Mouse (Mus musculus): ENCODE data around the gene Tmem39b. TPM values are rescaled to one million over a fixed set of nuclear protein-coding genes. Genes with fewer than 3 reads are reported as not detected.
A peak's percentile ranks its signal among the peaks of the same experiment; 100 is the strongest.
"Not testable (repeated sequence)": the region's sequence is repeated elsewhere in the genome, so short reads cannot be mapped to it uniquely, and the experiment has no call there.

Tmem39b gene
- polyA plus RNA-seq, 1 experiment from 2014 or later: 28.7 TPM

GRCm38 (mm10) chr4:129706750-129707149, 10.1 kb upstream of the Tmem39b start:
- no peak overlapping the region for H3K27ac ChIP-seq (ENCODE audit: low read depth)
- no peaks in the 10 kb centered on the region for H3K9me3 ChIP-seq (ENCODE audit: low read depth, low read length)
- H3K4me3 ChIP-seq (ENCODE audit: low read depth, low read length): no peak overlapping the region
- TF ChIP-seq CTCF (IDR thresholded peaks at IDR 0.05; ENCODE audit: low read depth): no peak
- no peaks in the 10 kb centered on the region for H3K27me3 ChIP-seq (ENCODE audit: insufficient read depth, low read length)
- no peak for ATAC-seq (ENCODE audit: insufficient read depth)
- DNase-seq: no peak
- WGBS: 76% methylated on average over 3 of the region's 3 CpGs
- H3K9ac ChIP-seq: no peak overlapping the region
- H3K4me1 ChIP-seq (ENCODE audit: insufficient read depth): peaks cover 9% of the 10 kb centered on the region
- H3K4me2 ChIP-seq: no peak overlapping the region
- peaks cover 96% of the 10 kb centered on the region for H3K36me3 ChIP-seq (ENCODE audit: insufficient read depth)

GRCm38 (mm10) chr4:129702454-129702853, 5.8 kb upstream of the Tmem39b start:
- H3K36me3 ChIP-seq (ENCODE audit: insufficient read depth): peaks cover 59% of the 10 kb centered on the region
- TF ChIP-seq CTCF (IDR thresholded peaks at IDR 0.05; ENCODE audit: low read depth): no peak
- H3K4me3 ChIP-seq (ENCODE audit: low read depth, low read length): no peak overlapping the region
- peaks cover 14% of the 10 kb centered on the region for H3K4me1 ChIP-seq (ENCODE audit: insufficient read depth)
- H3K4me2 ChIP-seq: no peak overlapping the region
- H3K27ac ChIP-seq (ENCODE audit: low read depth): peak overlapping the region; percentile 73
- no peaks in the 10 kb centered on the region for H3K27me3 ChIP-seq (ENCODE audit: insufficient read depth, low read length)
- ATAC-seq (ENCODE audit: insufficient read depth): peak; percentile 94
- 17% methylated on average over 11 of the region's 11 CpGs for WGBS
- no peaks in the 10 kb centered on the region for H3K9me3 ChIP-seq (ENCODE audit: low read depth, low read length)
- peak; percentile 93 for DNase-seq
- no peak overlapping the region for H3K9ac ChIP-seq

- H3K9me3 ChIP-seq (ENCODE audit: low read depth, low read length): no peaks in the 10 kb centered on the region
- H3K9ac ChIP-seq: no peak overlapping the region
- H3K27ac ChIP-seq (ENCODE audit: low read depth): peak overlapping the region; percentile 73
- peak; percentile 94 for DNase-seq
- TF ChIP-seq CTCF (IDR thresholded peaks at IDR 0.05; ENCODE audit: low read depth): peak; percentile 83
- 50% methylated on average over 17 of the region's 17 CpGs for WGBS
- H3K4me1 ChIP-seq (ENCODE audit: insufficient read depth): peaks cover 17% of the 10 kb centered on the region
- ATAC-seq (ENCODE audit: insufficient read depth): peak; percentile 18; the same call in 1 of the 2 replicates
- 0 out of 2 replicates have a peak overlapping the region, but pooled peaks have one; percentile 20 for H3K4me2 ChIP-seq
- H3K27me3 ChIP-seq (ENCODE audit: insufficient read depth, low read length): no peaks in the 10 kb centered on the region
- H3K4me3 ChIP-seq (ENCODE audit: low read depth, low read length): no peak overlapping the region
- H3K36me3 ChIP-seq (ENCODE audit: insufficient read depth): peaks cover 52% of the 10 kb centered on the region
Observed at GRCm38 (mm10) chr4:129701503-129702377, 5.1 kb upstream of the Tmem39b start.

GRCm38 (mm10) chr4:129700661-129701060, 4.0 kb upstream of the Tmem39b start:
- not testable (repeated sequence) for H3K9ac ChIP-seq; DNase-seq; H3K27me3 ChIP-seq (ENCODE audit: insufficient read depth, low read length); H3K4me2 ChIP-seq; H3K9me3 ChIP-seq (ENCODE audit: low read depth, low read length); H3K4me3 ChIP-seq (ENCODE audit: low read depth, low read length); ATAC-seq (ENCODE audit: insufficient read depth); H3K27ac ChIP-seq (ENCODE audit: low read depth)
- WGBS: 84% methylated on average over 6 of the region's 6 CpGs
- peaks cover 17% of the 10 kb centered on the region for H3K4me1 ChIP-seq (ENCODE audit: insufficient read depth)
- H3K36me3 ChIP-seq (ENCODE audit: insufficient read depth): peaks cover 41% of the 10 kb centered on the region

GRCm38 (mm10) chr4:129700216-129700615, 3.6 kb upstream of the Tmem39b start:
- no peak for DNase-seq
- H3K36me3 ChIP-seq (ENCODE audit: insufficient read depth): peaks cover 36% of the 10 kb centered on the region
- no peak for TF ChIP-seq CTCF (IDR thresholded peaks at IDR 0.05; ENCODE audit: low read depth)
- WGBS: 71% methylated on average over 1 of the region's 1 CpGs
- H3K27ac ChIP-seq (ENCODE audit: low read depth): no peak overlapping the region
- peaks cover 17% of the 10 kb centered on the region for H3K4me1 ChIP-seq (ENCODE audit: insufficient read depth)
- no peak overlapping the region for H3K9ac ChIP-seq
- no peaks in the 10 kb centered on the region for H3K27me3 ChIP-seq (ENCODE audit: insufficient read depth, low read length)
- ATAC-seq (ENCODE audit: insufficient read depth): no peak
- H3K4me3 ChIP-seq (ENCODE audit: low read depth, low read length): no peak overlapping the region
- no peak overlapping the region for H3K4me2 ChIP-seq
- no peaks in the 10 kb centered on the region for H3K9me3 ChIP-seq (ENCODE audit: low read depth, low read length)

- ATAC-seq (ENCODE audit: insufficient read depth): no peak
- Histone ChIP-seq H3K27me3 (ENCODE audit: insufficient read depth, low read length) (no peaks in the 10 kb centered on the region), H3K36me3 (ENCODE audit: insufficient read depth) (peaks cover 28% of the 10 kb centered on the region), H3K4me2 (peak overlapping the region; percentile 70), H3K4me1 (ENCODE audit: insufficient read depth) (peaks cover 12% of the 10 kb centered on the region; the same call in 1 of the 2 replicates), H3K9ac (peak overlapping the region; percentile 75), H3K9me3 (ENCODE audit: low read depth, low read length) (no peaks in the 10 kb centered on the region), H3K4me3 (ENCODE audit: low read depth, low read length) (peak overlapping the region; percentile 69), H3K27ac (ENCODE audit: low read depth) (peak overlapping the region; percentile 90)
- no peak for DNase-seq
- no peak for TF ChIP-seq CTCF (IDR thresholded peaks at IDR 0.05; ENCODE audit: low read depth)
- WGBS: 80% methylated on average over 7 of the region's 7 CpGs
Observed at GRCm38 (mm10) chr4:129697191-129697590, 553 bp upstream of the Tmem39b start.

- Histone ChIP-seq H3K4me3 (ENCODE audit: low read depth, low read length) (peak overlapping the region; percentile 69), H3K4me2 (peak overlapping the region; percentile 70), H3K9me3 (ENCODE audit: low read depth, low read length) (no peaks in the 10 kb centered on the region), H3K9ac (peak overlapping the region; percentile 75), H3K27ac (ENCODE audit: low read depth) (0 out of 2 replicates have a peak overlapping the region, but pooled peaks have one; percentile 46), H3K27me3 (ENCODE audit: insufficient read depth, low read length) (no peaks in the 10 kb centered on the region), H3K4me1 (ENCODE audit: insufficient read depth) (0 out of 2 replicates have a peak, but pooled peaks cover 5% of the 10 kb centered on the region), H3K36me3 (ENCODE audit: insufficient read depth) (peaks cover 27% of the 10 kb centered on the region)
- TF ChIP-seq CTCF (IDR thresholded peaks at IDR 0.05; ENCODE audit: low read depth): no peak
- ATAC-seq (ENCODE audit: insufficient read depth): no peak; the same call in 1 of the 2 replicates
- DNase-seq: no peak
- WGBS: 19% methylated on average over 6 of the region's 6 CpGs
Observed at GRCm38 (mm10) chr4:129695815-129696157, 852 bp downstream of the Tmem39b start.

Data from lung, embryonic 14.5 days (tissue).